Mouse (Mus musculus) midbrain, embryonic 14.5 days (tissue): Measurements from ENCODE around the gene Spock1. TPM values are rescaled to one million over a fixed set of nuclear protein-coding genes. Genes with fewer than 3 reads are reported as not detected.

ENCODE experiments used
- ATAC-seq: fragments of 200-750 bp; cut with Nextera tagmentation; 2 replicates; pipeline ENCODE4 v1.8.0; 2017; ENCODE audit warnings: moderate number of reproducible peaks, moderate library complexity; ENCODE audit not compliant: low FRiP score, low TSS enrichment
- DNase-seq: peaks from one replicate; pipeline ENCODE4 v3.0.0-alpha.2; 2015
- H3K27ac ChIP-seq: fragments of 300-500 bp; sonication (generic); replicated peaks from 2 replicates; pipeline ENCODE4 v1.5.1; 2014; ENCODE audit warnings: mild to moderate bottlenecking, low read depth, low read length, moderate library complexity
- H3K27me3 ChIP-seq: fragments of 300-500 bp; sonication (generic); 2 replicates; pipeline ENCODE4 v1.6.1; 2014; ENCODE audit warnings: low read length, control low read depth, mixed read lengths; ENCODE audit not compliant: control insufficient read depth, insufficient read depth
- H3K36me3 ChIP-seq: fragments of 300-500 bp; sonication (generic); 2 replicates; pipeline ENCODE4 v1.6.1; 2014; ENCODE audit warnings: low read length, control low read depth; ENCODE audit not compliant: control insufficient read depth, insufficient read depth
- H3K4me1 ChIP-seq: fragments of 300-500 bp; sonication (generic); 2 replicates; pipeline ENCODE4 v1.6.1; 2014; ENCODE audit warnings: mild to moderate bottlenecking, antibody characterized with exemption, low read length, control low read depth; ENCODE audit not compliant: control insufficient read depth, insufficient read depth
- H3K4me2 ChIP-seq: fragments of 300-500 bp; sonication (generic); 2 replicates; pipeline ENCODE4 v1.6.1; 2014; ENCODE audit warnings: mild to moderate bottlenecking, low read length, moderate library complexity
- H3K4me3 ChIP-seq: fragments of 300-500 bp; sonication (generic); replicated peaks from 2 replicates; pipeline ENCODE4 v1.5.1; 2014; ENCODE audit warnings: low read depth, low read length
- H3K9ac ChIP-seq: fragments of 300-500 bp; sonication (generic); replicated peaks from 2 replicates; pipeline ENCODE4 v1.6.1; 2014; ENCODE audit warnings: mild to moderate bottlenecking, low read length, moderate library complexity
- H3K9me3 ChIP-seq: fragments of 300-500 bp; sonication (generic); 2 replicates; pipeline ENCODE4 v1.6.1; 2016; ENCODE audit warnings: low read length, control low read depth, mixed read lengths; ENCODE audit not compliant: control insufficient read depth
- WGBS: fragments of 180-500 bp; shearing (Covaris S2); extraction: QIAGEN DNeasy Blood & Tissue Kit; methylation state at CpG from one replicate; pipeline ENCODE4 v1.1.7; 2014; 5-methylcytosine and 5-hydroxymethylcytosine counted together
- polyA plus RNA-seq: library from polyadenylated mRNA; unstranded; fragments of >200 nt; fragmentation: Nextera tagmentation; extraction: Ambion mirVana; gene quantifications from 2 replicates; pipeline ENCODE4 v1.2.1, GENCODE M21; 2014

Gene Spock1
- polyA plus RNA-seq, 1 experiment from 2014 or later, result 73.1 TPM

- no peak for ATAC-seq
- H3K27me3 ChIP-seq, result no peaks in the 10 kb centered on the region
- 76% methylated on average over 3 of the region's 3 CpGs for WGBS
Measured at GRCm38 (mm10) chr13:57744667-57745066, 163.5 kb downstream of the Spock1 start.

DNA sequence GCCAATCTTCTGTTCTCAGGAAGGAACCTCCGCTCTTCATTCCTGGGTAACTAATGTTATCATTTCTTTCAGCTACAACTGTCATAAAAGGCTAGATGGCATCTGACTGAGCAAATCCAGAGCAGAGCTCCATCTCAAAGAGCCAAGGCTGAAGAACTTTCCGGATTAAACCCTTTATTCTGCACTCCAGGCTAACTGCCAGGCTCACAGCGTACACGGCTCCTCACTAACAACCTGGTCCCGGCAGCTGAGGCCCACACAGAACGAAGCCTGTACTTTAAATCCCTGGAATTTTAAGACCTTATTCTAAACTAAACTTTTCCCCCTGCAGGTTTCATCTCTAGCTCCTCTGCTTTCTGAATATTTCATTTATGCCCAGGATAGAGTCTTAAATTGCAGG lies 166.9 kb downstream of the Spock1 start:
- peaks cover 18% of the 10 kb centered on the region for H3K4me1 ChIP-seq
- no peak for ATAC-seq
- H3K36me3 ChIP-seq, result no peaks in the 10 kb centered on the region
- H3K27ac ChIP-seq, result 0 out of 2 replicates have a peak overlapping the region, but pooled peaks have one; percentile 10
- no peaks in the 10 kb centered on the region for H3K27me3 ChIP-seq
- H3K9me3 ChIP-seq, result no peaks in the 10 kb centered on the region
- H3K4me3 ChIP-seq, result no peak overlapping the region
- no peak for DNase-seq
- no peak overlapping the region for H3K4me2 ChIP-seq
- WGBS, result 73% methylated on average over 6 of the region's 6 CpGs
- H3K9ac ChIP-seq, result no peak overlapping the region

More at GRCm38 (mm10) chr13:57744667-57745066, 163.5 kb downstream of the Spock1 start:
- H3K4me1 ChIP-seq, result 0 out of 2 replicates have a peak, but pooled peaks cover 5% of the 10 kb centered on the region
- H3K4me2 ChIP-seq, result no peak overlapping the region
- no peak for DNase-seq
- H3K4me3 ChIP-seq, result no peak overlapping the region
- H3K27ac ChIP-seq, result no peak overlapping the region
- no peaks in the 10 kb centered on the region; the same call in 1 of the 2 replicates for H3K9me3 ChIP-seq
- no peaks in the 10 kb centered on the region for H3K36me3 ChIP-seq
- H3K9ac ChIP-seq, result no peak overlapping the region

DNA sequence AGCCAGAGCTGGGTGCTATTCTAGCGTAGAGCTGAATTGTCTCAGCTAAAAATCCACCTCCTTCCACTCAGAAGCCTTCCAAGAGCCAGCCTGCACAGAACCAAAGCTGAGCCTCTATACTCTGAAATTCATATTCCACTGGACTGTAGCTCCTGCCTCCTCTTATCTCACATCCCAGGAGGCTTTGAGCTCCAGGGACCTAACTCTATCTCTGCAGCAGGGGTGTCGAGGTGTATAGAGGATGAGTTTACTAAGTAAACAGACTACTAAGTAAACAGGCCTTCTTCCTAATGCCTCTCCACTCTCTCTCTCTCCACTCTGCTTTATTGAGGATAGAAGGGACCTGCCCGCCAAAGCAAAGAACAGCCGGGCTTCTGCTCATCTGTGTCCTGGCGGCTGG lies 167.7 kb downstream of the Spock1 start:
- no peak for ATAC-seq
- Histone ChIP-seq H3K9me3 (no peaks in the 10 kb centered on the region), H3K9ac (no peak overlapping the region), H3K27me3 (no peaks in the 10 kb centered on the region), H3K27ac (no peak overlapping the region), H3K36me3 (no peaks in the 10 kb centered on the region), H3K4me2 (no peak overlapping the region), H3K4me1 (peaks cover 25% of the 10 kb centered on the region), H3K4me3 (no peak overlapping the region)
- DNase-seq, result no peak
- 58% methylated on average over 5 of the region's 5 CpGs for whole genome bisulfite sequencing

- WGBS, result 66% methylated on average over 7 of the region's 7 CpGs
- Histone ChIP-seq H3K9ac (no peak overlapping the region), H3K27me3 (no peaks in the 10 kb centered on the region), H3K27ac (no peak overlapping the region), H3K4me2 (no peak overlapping the region), H3K4me3 (no peak overlapping the region), H3K36me3 (no peaks in the 10 kb centered on the region), H3K4me1 (peaks cover 25% of the 10 kb centered on the region), H3K9me3 (no peaks in the 10 kb centered on the region)
- ATAC-seq (no peak), DNase-seq (no peak)
Measured at GRCm38 (mm10) chr13:57736060-57736459, 172.1 kb downstream of the Spock1 start.

- Histone ChIP-seq H3K27ac (no peak overlapping the region), H3K27me3 (no peaks in the 10 kb centered on the region), H3K4me1 (peaks cover 21% of the 10 kb centered on the region), H3K9me3 (no peaks in the 10 kb centered on the region), H3K4me3 (no peak overlapping the region), H3K9ac (no peak overlapping the region), H3K36me3 (no peaks in the 10 kb centered on the region), H3K4me2 (no peak overlapping the region)
- ATAC-seq (no peak), DNase-seq (no peak)
- WGBS, result 74% methylated on average over 4 of the region's 4 CpGs
Measured at GRCm38 (mm10) chr13:57734549-57734948, 173.6 kb downstream of the Spock1 start.

DNA sequence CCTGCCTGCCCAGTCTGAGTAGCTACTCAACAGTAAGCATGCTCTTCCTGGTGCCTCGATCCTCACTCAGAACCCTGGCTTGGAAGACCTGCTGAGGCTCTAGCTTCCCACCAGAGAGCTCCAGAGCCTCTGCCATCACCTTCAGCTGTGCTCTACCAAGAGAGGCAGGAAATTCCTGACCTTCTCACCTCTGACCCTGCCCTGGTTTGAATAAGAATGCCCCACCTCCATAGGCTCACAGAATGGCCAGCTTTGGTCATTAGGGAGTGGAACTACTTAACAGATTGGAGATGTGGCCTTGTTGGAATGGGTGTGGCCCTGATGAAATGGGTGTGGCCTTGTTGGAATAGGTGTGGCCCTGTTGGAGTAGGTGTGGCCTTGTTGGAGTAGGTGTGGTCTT lies 174.6 kb downstream of the Spock1 start:
- no peaks in the 10 kb centered on the region for H3K9me3 ChIP-seq
- H3K4me3 ChIP-seq, result no peak overlapping the region
- H3K36me3 ChIP-seq, result no peaks in the 10 kb centered on the region
- H3K27ac ChIP-seq, result no peak overlapping the region
- H3K27me3 ChIP-seq, result no peaks in the 10 kb centered on the region
- no peak for DNase-seq
- WGBS, result 90% methylated on average over 1 of the region's 1 CpGs
- no peak overlapping the region for H3K4me2 ChIP-seq
- no peak for ATAC-seq
- H3K9ac ChIP-seq, result no peak overlapping the region
- peaks cover 19% of the 10 kb centered on the region for H3K4me1 ChIP-seq

DNA sequence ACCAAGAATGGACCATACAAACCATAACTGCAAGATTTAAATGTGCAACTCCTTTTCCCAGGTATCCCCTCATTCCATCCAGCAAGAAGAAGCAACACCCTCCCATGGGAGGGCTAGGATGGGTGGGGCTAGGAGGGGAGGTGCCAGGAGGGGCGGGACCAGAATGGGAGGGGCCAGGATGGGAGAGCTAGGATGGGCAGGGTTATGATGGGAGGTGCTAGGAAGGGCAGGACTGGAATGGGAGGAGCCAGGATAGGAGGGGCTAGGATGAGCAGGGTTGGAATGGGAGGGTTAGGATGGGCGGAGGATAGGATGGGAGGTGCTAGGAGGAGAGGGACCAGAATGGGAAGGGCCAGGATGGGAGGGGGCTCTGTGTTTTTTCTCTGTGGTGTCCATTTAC lies 175.9 kb downstream of the Spock1 start:
- ATAC-seq, result no peak
- Histone ChIP-seq H3K36me3 (no peaks in the 10 kb centered on the region), H3K4me3 (no peak overlapping the region)

GRCm38 (mm10) chr13:57727716-57728115 lies 180.4 kb downstream of the Spock1 start:
- WGBS, result 96% methylated on average over 11 of the region's 11 CpGs
- Histone ChIP-seq H3K4me3 (no peak overlapping the region), H3K4me1 (peaks cover 3% of the 10 kb centered on the region), H3K9me3 (no peaks in the 10 kb centered on the region), H3K27me3 (no peaks in the 10 kb centered on the region), H3K36me3 (no peaks in the 10 kb centered on the region), H3K27ac (no peak overlapping the region), H3K9ac (no peak overlapping the region), H3K4me2 (no peak overlapping the region)
- ATAC-seq (no peak), DNase-seq (no peak)

More for the DNA sequence above, 175.9 kb downstream of the Spock1 start:
- no peaks in the 10 kb centered on the region for H3K27me3 ChIP-seq
- peaks cover 16% of the 10 kb centered on the region for H3K4me1 ChIP-seq
- DNase-seq, result no peak
- H3K27ac ChIP-seq, result no peak overlapping the region
- no peak overlapping the region for H3K4me2 ChIP-seq
- WGBS, result 36% methylated on average over 2 of the region's 2 CpGs
- H3K9ac ChIP-seq, result no peak overlapping the region
- no peaks in the 10 kb centered on the region for H3K9me3 ChIP-seq

GRCm38 (mm10) chr13:57726654-57727053 lies 181.5 kb downstream of the Spock1 start:
- H3K27me3 ChIP-seq, result no peaks in the 10 kb centered on the region
- no peak for ATAC-seq
- 86% methylated on average over 7 of the region's 7 CpGs for WGBS

More at GRCm38 (mm10) chr13:57726654-57727053, 181.5 kb downstream of the Spock1 start:
- H3K9me3 ChIP-seq, result no peaks in the 10 kb centered on the region
- H3K9ac ChIP-seq, result no peak overlapping the region
- H3K4me1 ChIP-seq, result peaks cover 9% of the 10 kb centered on the region
- no peak for DNase-seq
- no peak overlapping the region for H3K4me2 ChIP-seq
- H3K4me3 ChIP-seq, result no peak overlapping the region
- H3K36me3 ChIP-seq, result no peaks in the 10 kb centered on the region
- H3K27ac ChIP-seq, result no peak overlapping the region
